Mouse (Mus musculus): ENCODE data around the gene Bpi. TPM values are rescaled to one million over a fixed set of nuclear protein-coding genes. Genes with fewer than 3 reads are reported as not detected.

The Bpi gene
- polyA plus RNA-seq (2016; fragmentation: Nextera tagmentation; extraction: Ambion mirVana) = not detected in 2 replicates

DNA sequence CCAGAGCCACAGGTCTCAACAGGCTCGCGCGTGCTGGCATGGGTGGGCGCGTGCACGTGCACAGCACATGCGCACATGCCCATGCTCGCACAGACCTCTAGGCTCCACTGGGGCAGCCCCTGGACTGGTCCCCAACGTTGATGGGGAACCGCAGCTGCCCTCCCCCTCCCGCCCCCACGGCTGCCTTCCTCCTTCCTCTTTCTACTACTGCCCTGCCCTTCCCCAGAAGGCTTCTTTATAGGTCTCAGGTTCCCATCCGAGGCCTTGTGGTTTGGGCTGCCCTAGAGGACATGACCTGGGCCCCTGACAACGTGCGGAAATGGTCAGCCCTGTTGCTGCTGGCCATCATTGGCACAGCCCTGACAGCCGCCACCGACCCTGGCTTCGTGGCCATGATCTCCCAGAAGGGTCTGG is at the start of gene Bpi:
Gene Bpi (plus strand): TSS at position 90 of the 414 bp plus-strand sequence.
- Histone ChIP-seq H3K9me3 (no peaks in the 10 kb centered on the region), H3K27me3 (ENCODE audit: poor library complexity, severe bottlenecking) (peaks cover 14% of the 10 kb centered on the region), H3K27ac (0 out of 2 replicates have a peak within 1 kb of the TSS, but pooled peaks have one; percentile 40), H3K4me1 (peaks cover 31% of the 10 kb centered on the region), H3K36me3 (replicated peaks) (no peaks in the 10 kb centered on the region), H3K4me3 (no peak within 1 kb of the TSS)
- WGBS = 73% methylated on average over 18 of the region's 18 CpGs
- no peak for DNase-seq (ENCODE audit: extremely low spot score, low spot score)

DNA sequence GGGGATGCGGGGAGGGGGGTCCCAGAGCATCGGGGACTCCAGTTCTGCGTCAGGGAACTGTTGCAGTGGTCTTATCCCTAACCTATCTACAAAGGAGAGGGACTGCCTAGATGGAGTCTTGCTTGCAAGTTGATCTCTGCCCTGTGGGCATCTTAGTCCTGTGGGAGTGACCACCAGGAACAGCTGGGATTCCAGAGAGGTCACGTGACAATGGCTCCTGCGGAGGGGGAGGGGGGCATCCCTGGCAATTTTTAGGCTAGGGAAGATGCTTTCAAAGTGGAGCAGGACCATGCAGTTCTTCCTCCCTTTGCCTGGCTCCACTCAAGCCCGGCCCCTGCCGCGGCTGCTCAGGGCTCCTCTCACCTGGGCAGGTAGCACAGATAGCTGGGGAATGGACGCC is 48.1 kb upstream of the Bpi start:
- H3K4me3 ChIP-seq = no peak overlapping the region; the same call in 1 of the 2 replicates
- peak; percentile 24 for DNase-seq (ENCODE audit: extremely low spot score, low spot score)
- no peaks in the 10 kb centered on the region for H3K9me3 ChIP-seq
- no peaks in the 10 kb centered on the region for H3K36me3 ChIP-seq (replicated peaks)
- H3K27ac ChIP-seq = peak overlapping the region; percentile 51; the same call in 1 of the 2 replicates
- peaks cover 35% of the 10 kb centered on the region for H3K4me1 ChIP-seq
- H3K27me3 ChIP-seq (ENCODE audit: poor library complexity, severe bottlenecking) = peaks cover 9% of the 10 kb centered on the region
- WGBS = 62% methylated on average over 9 of the region's 9 CpGs

DNA sequence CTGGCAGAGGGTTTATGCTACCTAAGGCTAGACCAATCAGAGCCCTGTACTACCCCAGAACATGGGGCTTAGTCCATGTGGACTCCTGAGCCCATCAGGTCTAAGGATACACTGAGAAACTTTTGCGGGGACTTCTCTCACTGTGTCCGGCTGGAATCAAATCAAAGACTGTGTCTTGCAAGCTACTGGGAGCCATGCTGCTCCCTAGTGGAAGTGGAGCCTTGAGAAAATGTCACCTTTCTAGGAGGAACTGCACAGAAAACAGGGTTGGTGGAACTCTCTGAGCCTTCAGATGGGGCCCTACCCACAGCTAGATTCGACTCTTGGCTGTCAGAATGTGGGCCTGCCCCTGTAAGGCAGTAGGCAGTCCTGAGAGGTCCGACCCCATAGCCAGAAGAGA is 47.4 kb upstream of the Bpi start:
- Histone ChIP-seq H3K27me3 (ENCODE audit: poor library complexity, severe bottlenecking) (peaks cover 9% of the 10 kb centered on the region), H3K36me3 (replicated peaks) (no peaks in the 10 kb centered on the region), H3K9me3 (no peaks in the 10 kb centered on the region), H3K4me3 (no peak overlapping the region), H3K4me1 (peaks cover 35% of the 10 kb centered on the region), H3K27ac (peak overlapping the region; percentile 51; the same call in 1 of the 2 replicates)
- WGBS = 49% methylated on average over 4 of the region's 4 CpGs
- DNase-seq (ENCODE audit: extremely low spot score, low spot score) = peak; percentile 22

DNA sequence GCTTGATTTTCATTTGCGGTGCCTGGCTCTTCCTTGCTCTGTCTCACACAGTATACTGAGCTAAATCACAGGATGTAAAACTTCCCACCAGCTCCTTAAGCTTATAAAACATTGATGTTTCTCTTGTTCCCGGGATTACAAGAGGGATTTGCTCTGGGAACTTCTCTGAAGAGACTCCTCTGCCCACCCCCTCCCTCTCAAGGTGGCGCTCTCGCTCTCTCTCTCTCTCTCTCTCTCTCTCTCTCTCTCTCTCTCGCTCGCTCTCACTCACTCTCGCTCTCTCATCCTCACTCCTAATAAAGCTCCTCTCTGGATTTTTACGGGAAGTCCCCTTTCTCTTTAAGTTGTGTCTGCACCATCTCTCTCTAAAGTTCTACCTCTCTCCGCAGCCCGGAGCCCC is 46.9 kb upstream of the Bpi start:
- H3K27me3 ChIP-seq (ENCODE audit: poor library complexity, severe bottlenecking) = peaks cover 9% of the 10 kb centered on the region
- peak; percentile 21 for DNase-seq (ENCODE audit: extremely low spot score, low spot score)
- H3K27ac ChIP-seq = peak overlapping the region; percentile 48; the same call in 1 of the 2 replicates

DNA sequence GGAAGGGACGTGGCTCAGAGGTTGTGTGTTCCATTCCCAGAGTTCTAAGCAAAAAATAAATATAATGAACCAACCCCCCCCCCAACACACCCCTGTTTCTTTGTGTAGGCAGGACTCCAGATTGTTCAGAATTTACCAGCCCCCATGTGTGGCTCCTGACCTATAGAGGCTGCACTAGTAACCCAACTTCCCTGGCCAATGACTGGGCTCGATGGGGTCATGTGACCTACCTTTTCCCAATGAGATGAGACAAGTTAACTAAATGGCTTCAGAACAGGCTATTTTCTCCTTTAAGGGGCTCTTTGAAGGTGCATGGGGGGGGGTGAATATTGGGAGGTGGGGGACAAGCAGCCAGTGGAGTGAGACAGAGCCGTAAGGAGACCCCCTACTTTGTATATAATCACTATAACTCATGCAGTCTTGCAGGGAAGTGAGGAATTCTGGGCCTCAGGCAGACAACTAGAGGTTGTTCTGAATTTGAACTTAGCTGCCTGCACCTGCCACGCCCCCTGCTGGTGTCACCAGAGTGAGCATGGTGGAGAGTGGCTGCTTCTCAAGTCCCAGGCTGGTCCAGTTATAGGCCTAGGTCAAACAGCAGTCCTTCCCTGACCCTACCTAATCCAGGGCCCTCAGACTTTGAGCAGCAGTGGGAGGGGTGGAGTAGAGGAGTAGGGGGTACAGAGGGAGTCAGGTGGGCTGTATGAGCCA is 46.0 kb upstream of the Bpi start:
- no peak overlapping the region for H3K27ac ChIP-seq
- no peaks in the 10 kb centered on the region for H3K36me3 ChIP-seq (replicated peaks)
- H3K4me3 ChIP-seq = peak overlapping the region; percentile 27; the same call in 1 of the 2 replicates
- H3K4me1 ChIP-seq = peaks cover 35% of the 10 kb centered on the region
- peaks cover 9% of the 10 kb centered on the region for H3K27me3 ChIP-seq (ENCODE audit: poor library complexity, severe bottlenecking)
- H3K9me3 ChIP-seq = no peaks in the 10 kb centered on the region
- DNase-seq (ENCODE audit: extremely low spot score, low spot score) = peak; percentile 23
- WGBS = 59% methylated on average over 4 of the region's 4 CpGs

More for the DNA sequence above, 46.9 kb upstream of the Bpi start:
- Histone ChIP-seq H3K4me1 (peaks cover 35% of the 10 kb centered on the region), H3K36me3 (replicated peaks) (no peaks in the 10 kb centered on the region), H3K4me3 (peak overlapping the region; percentile 27), H3K9me3 (no peaks in the 10 kb centered on the region)
- 26% methylated on average over 10 of the region's 10 CpGs for WGBS

DNA sequence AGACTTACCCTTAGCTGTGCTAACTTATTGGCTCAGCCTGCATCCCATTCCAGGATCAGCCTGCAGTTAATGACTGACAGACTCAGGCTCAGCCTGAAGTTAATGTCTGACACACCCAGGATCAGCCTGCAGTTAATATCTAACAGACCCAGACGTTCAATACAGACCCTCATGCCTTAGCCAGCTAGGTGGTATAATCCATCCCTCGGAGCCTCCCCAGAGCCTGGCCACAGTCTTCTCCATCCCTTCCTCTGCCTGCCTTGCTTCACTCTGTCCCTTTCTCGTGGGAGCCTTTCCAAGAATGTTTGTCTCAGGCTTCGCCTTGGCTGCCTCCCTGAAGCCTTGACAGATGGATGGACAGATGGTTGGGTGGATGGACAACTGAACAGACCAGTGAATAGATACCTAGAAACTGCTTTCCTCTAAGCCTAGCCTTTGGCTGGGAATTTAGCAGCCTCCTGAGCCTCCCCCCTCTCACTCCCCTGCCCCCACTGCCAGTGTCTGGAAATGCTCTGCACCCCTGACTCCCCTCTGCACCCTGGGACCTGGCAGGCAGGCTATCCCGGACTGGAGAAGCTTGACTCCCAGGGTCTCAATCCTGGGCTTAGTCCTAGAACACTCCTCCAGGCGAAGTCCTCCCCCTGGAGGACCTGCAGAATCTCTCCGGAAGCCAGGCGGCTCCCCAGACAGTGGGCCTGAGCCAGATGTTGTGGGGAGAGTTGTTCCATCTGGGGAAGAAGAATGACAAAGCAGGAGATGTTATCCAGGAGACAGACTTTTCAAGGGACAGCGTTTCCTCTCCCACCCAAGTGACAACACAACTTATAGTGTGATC is 42.4 kb upstream of the Bpi start:
- Histone ChIP-seq H3K4me3 (no peak overlapping the region), H3K27ac (no peak overlapping the region), H3K27me3 (ENCODE audit: poor library complexity, severe bottlenecking) (no peaks in the 10 kb centered on the region), H3K36me3 (replicated peaks) (no peaks in the 10 kb centered on the region), H3K9me3 (no peaks in the 10 kb centered on the region), H3K4me1 (peaks cover 17% of the 10 kb centered on the region)
- no peak for DNase-seq (ENCODE audit: extremely low spot score, low spot score)
- 73% methylated on average over 9 of the region's 9 CpGs for WGBS

DNA sequence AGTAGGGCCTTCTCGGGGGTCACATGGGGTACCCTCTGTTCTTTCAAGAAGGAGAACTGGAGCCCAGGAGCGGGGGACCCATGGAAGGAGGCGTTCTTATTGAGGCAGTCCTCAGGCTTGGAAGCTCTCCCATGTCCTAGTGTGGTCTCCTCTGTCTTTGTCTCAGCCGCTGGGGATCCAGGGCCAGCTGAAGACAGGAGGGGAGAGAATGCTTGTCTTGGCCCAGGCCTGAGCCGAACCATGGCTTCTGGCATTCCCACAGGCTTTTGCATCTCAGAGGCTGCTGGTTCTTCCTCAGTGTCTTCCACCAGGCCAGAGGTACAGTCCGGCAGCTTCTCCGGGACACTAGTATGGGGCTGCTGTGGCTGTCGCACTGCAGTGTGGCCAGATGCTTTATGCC is 41.4 kb upstream of the Bpi start:
- H3K4me1 ChIP-seq = peaks cover 7% of the 10 kb centered on the region
- no peak overlapping the region for H3K4me3 ChIP-seq
- no peaks in the 10 kb centered on the region for H3K27me3 ChIP-seq (ENCODE audit: poor library complexity, severe bottlenecking)
- 89% methylated on average over 8 of the region's 8 CpGs for WGBS
- DNase-seq (ENCODE audit: extremely low spot score, low spot score) = no peak
- no peaks in the 10 kb centered on the region for H3K9me3 ChIP-seq
- no peaks in the 10 kb centered on the region for H3K36me3 ChIP-seq (replicated peaks)
- H3K27ac ChIP-seq = no peak overlapping the region

DNA sequence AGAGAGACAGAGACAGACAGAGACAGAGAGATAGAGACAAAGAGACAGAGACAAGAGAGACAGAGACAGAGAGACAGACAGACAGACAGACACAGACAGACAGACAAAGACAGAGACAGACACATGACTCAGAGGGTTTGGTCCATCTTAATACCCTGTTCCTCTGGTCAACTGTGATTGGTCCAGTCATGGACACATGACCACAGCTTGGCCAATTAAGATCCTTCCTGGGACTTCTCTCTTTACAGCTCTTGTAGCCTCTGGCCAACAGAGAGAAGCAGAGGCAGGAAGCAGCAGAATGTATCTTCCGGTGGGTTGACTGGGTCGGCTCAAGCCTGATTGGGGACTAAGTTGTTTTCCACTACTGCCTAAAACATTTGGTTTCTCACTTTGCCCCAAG is 38.3 kb upstream of the Bpi start:
- H3K36me3 ChIP-seq (replicated peaks) = no peaks in the 10 kb centered on the region
- no peak for DNase-seq (ENCODE audit: extremely low spot score, low spot score)
- no peaks in the 10 kb centered on the region for H3K27me3 ChIP-seq (ENCODE audit: poor library complexity, severe bottlenecking)
- 94% methylated on average over 2 of the region's 2 CpGs for WGBS
- H3K4me1 ChIP-seq = no peaks in the 10 kb centered on the region
- H3K9me3 ChIP-seq = no peaks in the 10 kb centered on the region
- no peak overlapping the region for H3K4me3 ChIP-seq
- H3K27ac ChIP-seq = no peak overlapping the region

DNA sequence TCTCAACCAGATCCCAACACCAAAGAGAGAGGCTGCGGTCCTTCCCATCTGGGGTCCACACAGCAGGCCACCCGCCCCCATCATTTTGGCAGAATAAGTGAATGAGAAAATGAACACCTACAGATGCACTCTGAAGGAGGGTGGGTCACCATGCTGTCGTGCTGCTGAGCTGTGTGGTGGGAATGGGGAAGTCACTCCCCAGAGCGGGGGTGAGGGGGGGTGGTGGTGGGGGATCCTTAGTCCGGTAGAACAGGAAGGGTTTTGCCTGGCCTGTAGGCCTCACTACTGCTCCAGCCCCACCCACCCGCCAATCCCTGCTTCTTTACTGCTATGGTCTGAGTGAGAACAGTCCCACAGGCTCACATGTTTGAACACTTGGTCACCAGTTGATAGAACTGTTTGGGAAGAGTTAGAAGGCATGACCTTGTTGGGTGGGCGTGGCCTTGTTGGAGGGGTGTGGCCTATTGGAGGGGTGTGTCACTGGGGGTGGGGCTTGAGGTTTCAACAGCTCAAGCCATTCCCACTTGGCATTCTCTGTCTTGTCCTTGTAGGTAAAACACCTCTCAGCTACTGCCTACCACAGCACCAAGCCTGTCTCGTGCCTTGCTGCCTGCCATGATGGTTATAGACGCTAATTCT is 36.3 kb upstream of the Bpi start:
- Histone ChIP-seq H3K4me1 (no peaks in the 10 kb centered on the region), H3K4me3 (no peak overlapping the region), H3K27ac (no peak overlapping the region), H3K27me3 (ENCODE audit: poor library complexity, severe bottlenecking) (no peaks in the 10 kb centered on the region), H3K36me3 (replicated peaks) (no peaks in the 10 kb centered on the region), H3K9me3 (no peaks in the 10 kb centered on the region)
- DNase-seq (ENCODE audit: extremely low spot score, low spot score) = no peak
- 92% methylated on average over 9 of the region's 9 CpGs for WGBS

DNA sequence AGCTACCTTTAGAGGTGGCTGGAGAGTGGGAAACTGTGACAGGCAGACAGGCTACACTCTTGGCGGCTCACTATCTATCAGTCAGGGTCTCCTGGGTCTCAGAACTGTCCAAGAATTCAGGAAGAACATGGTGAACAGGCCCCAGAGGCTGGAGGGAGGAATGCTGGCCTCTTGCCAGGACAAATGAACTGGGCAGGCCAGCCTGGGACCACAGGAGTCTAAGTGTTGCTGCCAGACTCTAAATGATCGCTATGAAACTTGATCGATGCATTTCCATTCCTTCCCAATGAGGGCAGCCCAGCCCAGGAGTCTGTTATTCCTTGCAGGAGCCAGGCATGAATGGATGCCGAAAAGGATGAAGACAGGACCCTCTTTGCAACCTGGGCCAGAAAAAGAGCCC is 35.2 kb upstream of the Bpi start:
- Histone ChIP-seq H3K27ac (no peak overlapping the region), H3K4me1 (peaks cover under 1% of the 10 kb centered on the region; the same call in 1 of the 2 replicates), H3K9me3 (no peaks in the 10 kb centered on the region), H3K36me3 (replicated peaks) (no peaks in the 10 kb centered on the region), H3K27me3 (ENCODE audit: poor library complexity, severe bottlenecking) (0 out of 2 replicates have a peak, but pooled peaks cover 5% of the 10 kb centered on the region), H3K4me3 (no peak overlapping the region)
- 83% methylated on average over 4 of the region's 4 CpGs for WGBS
- DNase-seq (ENCODE audit: extremely low spot score, low spot score) = no peak

DNA sequence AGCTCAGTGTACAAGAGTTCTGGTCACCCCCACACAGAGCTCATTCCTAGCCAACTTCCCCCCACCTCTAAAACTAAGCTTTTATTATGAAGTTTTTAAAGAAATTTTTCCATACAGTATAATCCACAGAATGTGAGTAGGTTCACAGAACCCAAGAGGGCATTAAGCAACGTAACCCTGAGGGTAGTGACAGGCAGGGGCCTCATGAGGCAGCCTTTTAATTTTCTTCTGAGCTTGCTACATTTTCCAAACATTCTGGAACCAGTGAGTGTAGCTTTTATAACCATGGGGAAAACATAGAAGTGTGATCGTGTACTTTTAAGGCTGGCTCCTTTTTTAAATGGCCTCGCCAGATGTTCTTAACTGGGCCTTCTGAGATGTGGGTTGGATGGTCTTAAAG is 34.4 kb upstream of the Bpi start:
- WGBS = 88% methylated on average over 3 of the region's 3 CpGs
- H3K9me3 ChIP-seq = no peaks in the 10 kb centered on the region
- no peaks in the 10 kb centered on the region for H3K36me3 ChIP-seq (replicated peaks)
- DNase-seq (ENCODE audit: extremely low spot score, low spot score) = no peak
- H3K4me3 ChIP-seq = no peak overlapping the region
- no peak overlapping the region for H3K27ac ChIP-seq
- H3K4me1 ChIP-seq = peaks cover 9% of the 10 kb centered on the region
- peaks cover 12% of the 10 kb centered on the region; the same call in 1 of the 2 replicates for H3K27me3 ChIP-seq (ENCODE audit: poor library complexity, severe bottlenecking)

DNA sequence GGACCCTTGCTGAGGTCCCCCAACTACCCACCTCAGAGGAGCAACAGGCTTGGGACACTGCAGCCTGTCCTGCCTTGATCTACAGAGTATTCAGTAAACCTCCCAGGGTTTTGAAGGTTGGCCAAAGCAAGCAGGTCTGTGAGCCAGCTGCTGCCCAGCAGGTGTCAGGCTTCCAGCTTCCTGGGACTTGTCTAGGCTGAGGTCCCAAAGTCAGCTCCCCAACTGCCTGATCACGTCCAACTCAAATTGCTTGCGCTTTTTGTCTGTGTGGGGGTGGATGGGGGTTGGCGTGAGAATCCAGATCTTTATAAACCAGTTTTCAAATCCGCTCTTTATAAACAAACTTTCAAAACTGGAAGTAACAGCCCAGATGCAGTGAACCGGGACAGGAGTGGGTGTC is 32.6 kb upstream of the Bpi start:
- Histone ChIP-seq H3K4me3 (no peak overlapping the region), H3K36me3 (replicated peaks) (no peaks in the 10 kb centered on the region), H3K27ac (no peak overlapping the region), H3K4me1 (peaks cover 25% of the 10 kb centered on the region), H3K27me3 (ENCODE audit: poor library complexity, severe bottlenecking) (peaks cover 27% of the 10 kb centered on the region), H3K9me3 (no peaks in the 10 kb centered on the region)
- 84% methylated on average over 5 of the region's 5 CpGs for WGBS
- no peak for DNase-seq (ENCODE audit: extremely low spot score, low spot score)

Data from forebrain, embryonic 10.5 days (tissue).